Mouse (Mus musculus) lung, adult 2 months (tissue): ENCODE results near the gene Cd3g.

Experiments
- CTCF ChIP-seq: fragments of 200-500 bp; IDR thresholded peaks from 2 replicates; pipeline ENCODE4 v1.5.1; 2011; ENCODE audit warnings: mild to moderate bottlenecking, low read length, control low read depth; ENCODE audit not compliant: insufficient read depth
- POLR2A ChIP-seq: fragments of 200-500 bp; IDR thresholded peaks from 2 replicates; pipeline ENCODE4 v1.6.1; 2011; ENCODE audit warnings: low read depth, mild to moderate bottlenecking, control low read depth, low read length, borderline replicate concordance; ENCODE audit errors: extremely low read depth

GRCm38 (mm10) chr9:45024187-45024586 lies 44.0 kb upstream of the Cd3g start:
- no peak for TF ChIP-seq CTCF
- no peak for TF ChIP-seq POLR2A
